Mouse (Mus musculus) forebrain, embryonic 11.5 days (tissue): Measurements from ENCODE around the gene Ddb2. TPM values are rescaled to one million over a fixed set of nuclear protein-coding genes. Genes with fewer than 3 reads are reported as not detected.
A peak's percentile ranks its signal among the peaks of the same experiment; 100 is the strongest.

ENCODE experiments used
- ATAC-seq: fragments of 200-750 bp; cut with Nextera tagmentation; replicated peaks from 2 replicates; pipeline ENCODE4 v1.8.0; 2017; ENCODE audit warnings: moderate TSS enrichment; ENCODE audit not compliant: low FRiP score
- DNase-seq: peaks from one replicate; pipeline ENCODE4 v3.0.0-alpha.2; 2017; ENCODE audit warnings: low spot score
- H3K27ac ChIP-seq: fragments of 300-500 bp; sonication (generic); 2 replicates; pipeline ENCODE4 v1.5.1; 2014; ENCODE audit warnings: low read depth, low read length
- H3K27me3 ChIP-seq: fragments of 300-500 bp; sonication (generic); 2 replicates; pipeline ENCODE4 v1.6.1; 2014; ENCODE audit warnings: mild to moderate bottlenecking, low read length, mixed read lengths; ENCODE audit not compliant: control insufficient read depth, insufficient read depth
- H3K36me3 ChIP-seq: fragments of 300-500 bp; sonication (generic); 2 replicates; pipeline ENCODE4 v1.6.1; 2014; ENCODE audit warnings: mild to moderate bottlenecking, low read length, moderate library complexity, mixed read lengths; ENCODE audit not compliant: control insufficient read depth, insufficient read depth
- H3K4me1 ChIP-seq: fragments of 300-500 bp; sonication (generic); replicated peaks from 2 replicates; pipeline ENCODE4 v1.6.1; 2014; ENCODE audit warnings: low read length, mixed read lengths; ENCODE audit not compliant: control insufficient read depth, insufficient read depth
- H3K4me2 ChIP-seq: fragments of 300-500 bp; sonication (generic); 2 replicates; pipeline ENCODE4 v1.6.1; 2014; ENCODE audit warnings: low read depth, mild to moderate bottlenecking, low read length, moderate library complexity, mixed read lengths; ENCODE audit not compliant: severe bottlenecking
- H3K4me3 ChIP-seq: fragments of 300-500 bp; sonication (generic); 2 replicates; pipeline ENCODE4 v1.5.1; 2014; ENCODE audit warnings: low read depth, low read length
- H3K9ac ChIP-seq: fragments of 300-500 bp; sonication (generic); 2 replicates; pipeline ENCODE4 v1.6.1; 2014; ENCODE audit warnings: low read length
- H3K9me3 ChIP-seq: fragments of 300-500 bp; sonication (generic); 2 replicates; pipeline ENCODE4 v1.6.1; 2016; ENCODE audit warnings: low read length, mixed read lengths; ENCODE audit not compliant: control insufficient read depth
- WGBS: fragments of 180-500 bp; shearing (Covaris S2); extraction: QIAGEN DNeasy Blood & Tissue Kit; methylation state at CpG from one replicate; pipeline ENCODE4 v1.1.7; 2014; 5-methylcytosine and 5-hydroxymethylcytosine counted together
- polyA plus RNA-seq: library from polyadenylated mRNA; unstranded; fragments of >200 nt; fragmentation: Nextera tagmentation; extraction: Ambion mirVana; gene quantifications from 2 replicates; pipeline ENCODE4 v1.2.1, GENCODE M21; 2014

Ddb2 gene
- polyA plus RNA-seq, 1 experiment from 2014 or later, result 9.9 TPM

GRCm38 (mm10) chr2:91269687-91270133 lies 32.9 kb upstream of the Ddb2 start:
- Histone ChIP-seq H3K36me3 (peaks cover 5% of the 10 kb centered on the region; the same call in 1 of the 2 replicates), H3K4me2 (no peak overlapping the region), H3K9ac (no peak overlapping the region), H3K9me3 (no peaks in the 10 kb centered on the region), H3K27me3 (no peaks in the 10 kb centered on the region), H3K4me3 (no peak overlapping the region), H3K27ac (no peak overlapping the region), H3K4me1 (peaks cover 2% of the 10 kb centered on the region; the same call in 1 of the 2 replicates)
- DNase-seq (no peak), ATAC-seq (no peak)
- 96% methylated on average over 8 of the region's 8 CpGs for WGBS

GRCm38 (mm10) chr2:91268706-91269105 lies 31.9 kb upstream of the Ddb2 start:
- peaks cover 5% of the 10 kb centered on the region; the same call in 1 of the 2 replicates for H3K36me3 ChIP-seq
- DNase-seq, result no peak

GRCm38 (mm10) chr2:91268042-91268441 lies 31.3 kb upstream of the Ddb2 start:
- 89% methylated on average over 3 of the region's 3 CpGs for WGBS
- no peak for ATAC-seq

More at GRCm38 (mm10) chr2:91268706-91269105, 31.9 kb upstream of the Ddb2 start:
- no peak overlapping the region for H3K4me2 ChIP-seq
- no peak for ATAC-seq
- H3K9ac ChIP-seq, result no peak overlapping the region
- no peak overlapping the region for H3K4me3 ChIP-seq
- H3K4me1 ChIP-seq, result peaks cover 9% of the 10 kb centered on the region
- no peaks in the 10 kb centered on the region for H3K27me3 ChIP-seq
- no peaks in the 10 kb centered on the region for H3K9me3 ChIP-seq
- no peak overlapping the region for H3K27ac ChIP-seq
- WGBS, result 80% methylated on average over 2 of the region's 2 CpGs

DNA sequence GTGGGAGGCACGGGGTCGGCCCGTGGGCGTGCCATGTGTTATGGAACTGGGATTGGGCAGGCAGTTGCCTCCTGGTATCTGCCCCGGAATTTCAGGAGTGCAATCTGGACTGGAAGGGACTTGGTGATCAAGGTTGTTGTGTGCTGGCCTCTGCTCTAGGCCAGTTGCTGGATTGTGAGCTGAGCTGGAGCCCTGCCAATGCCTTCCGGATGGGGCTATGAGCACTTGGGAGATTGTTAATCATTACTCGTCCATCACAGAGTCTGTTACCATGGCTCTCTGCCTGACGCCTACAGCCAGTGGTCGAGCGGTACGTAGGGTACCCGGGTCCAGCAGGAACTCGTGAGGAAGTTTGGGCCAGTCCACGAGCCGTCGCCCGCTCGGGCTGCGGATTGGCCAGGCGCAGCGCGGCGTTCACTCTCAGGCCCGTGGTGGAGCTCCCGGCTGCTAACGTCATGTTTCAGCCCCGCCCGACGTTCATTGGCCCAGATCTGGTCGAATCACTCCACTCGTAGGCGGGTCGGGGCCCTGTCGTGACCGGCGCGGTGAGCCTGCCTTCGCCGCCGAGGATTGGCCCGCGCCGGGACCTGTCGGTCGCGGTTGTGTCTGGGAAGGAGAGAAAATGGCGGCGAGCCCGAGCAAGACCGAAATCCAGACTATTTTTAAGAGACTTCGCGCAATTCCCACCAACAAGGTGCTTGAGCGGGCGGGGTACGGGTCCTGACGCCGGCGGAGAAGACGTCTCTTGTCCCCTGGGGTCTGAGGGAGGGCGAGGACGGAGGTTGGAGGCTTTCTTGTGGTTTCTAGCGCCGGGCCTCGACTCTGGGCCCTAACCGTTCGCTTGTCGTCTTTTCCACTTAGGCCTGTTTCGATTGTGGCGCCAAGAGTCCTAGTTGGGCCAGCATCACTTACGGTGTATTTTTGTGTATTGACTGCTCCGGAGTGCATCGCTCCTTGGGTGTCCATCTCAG lies 28.2 kb upstream of the Ddb2 start, which contains the start of gene Arfgap2:
Arfgap2 (plus strand) TSS at position 264 of the 971 bp plus-strand sequence.
- peak; percentile 99 for DNase-seq
- Histone ChIP-seq H3K9ac (peak within 1 kb of the TSS; percentile 89), H3K9me3 (no peaks in the 10 kb centered on the region), H3K27me3 (no peaks in the 10 kb centered on the region), H3K4me3 (peak within 1 kb of the TSS; percentile 83), H3K4me2 (peak within 1 kb of the TSS; percentile 71), H3K4me1 (peaks cover 9% of the 10 kb centered on the region), H3K27ac (peak within 1 kb of the TSS; percentile 87), H3K36me3 (peaks cover 7% of the 10 kb centered on the region; the same call in 1 of the 2 replicates)
- WGBS, result 2% methylated on average over 72 of the region's 72 CpGs
- ATAC-seq, result peak; percentile 99

More at GRCm38 (mm10) chr2:91268042-91268441, 31.3 kb upstream of the Ddb2 start:
- Histone ChIP-seq H3K9ac (no peak overlapping the region), H3K27me3 (no peaks in the 10 kb centered on the region), H3K9me3 (no peaks in the 10 kb centered on the region), H3K4me3 (no peak overlapping the region), H3K4me1 (peaks cover 9% of the 10 kb centered on the region), H3K4me2 (no peak overlapping the region), H3K36me3 (peaks cover 7% of the 10 kb centered on the region; the same call in 1 of the 2 replicates), H3K27ac (no peak overlapping the region)
- DNase-seq, result no peak

- Histone ChIP-seq H3K4me2 (peak overlapping the region; percentile 69), H3K27me3 (no peaks in the 10 kb centered on the region), H3K4me3 (peak overlapping the region; percentile 83), H3K36me3 (peaks cover 7% of the 10 kb centered on the region; the same call in 1 of the 2 replicates), H3K27ac (0 out of 2 replicates have a peak overlapping the region, but pooled peaks have one; percentile 71), H3K9me3 (no peaks in the 10 kb centered on the region), H3K9ac (peak overlapping the region; percentile 63), H3K4me1 (peaks cover 9% of the 10 kb centered on the region)
- DNase-seq, result peak; percentile 50
- no peak for ATAC-seq
- 87% methylated on average over 17 of the region's 17 CpGs for WGBS
These were observed 27.2 kb upstream of the Ddb2 start for GRCm38 (mm10) chr2:91263692-91264660.

- Histone ChIP-seq H3K27me3 (peaks cover 7% of the 10 kb centered on the region), H3K4me2 (no peak overlapping the region), H3K36me3 (peaks cover 2% of the 10 kb centered on the region; the same call in 1 of the 2 replicates), H3K27ac (no peak overlapping the region), H3K4me1 (peaks cover 18% of the 10 kb centered on the region), H3K9ac (no peak overlapping the region), H3K9me3 (no peaks in the 10 kb centered on the region), H3K4me3 (no peak overlapping the region)
- DNase-seq, result no peak
- 90% methylated on average over 1 of the region's 1 CpGs for WGBS
- ATAC-seq, result no peak
These were observed 22.7 kb upstream of the Ddb2 start for GRCm38 (mm10) chr2:91259493-91259892.

DNA sequence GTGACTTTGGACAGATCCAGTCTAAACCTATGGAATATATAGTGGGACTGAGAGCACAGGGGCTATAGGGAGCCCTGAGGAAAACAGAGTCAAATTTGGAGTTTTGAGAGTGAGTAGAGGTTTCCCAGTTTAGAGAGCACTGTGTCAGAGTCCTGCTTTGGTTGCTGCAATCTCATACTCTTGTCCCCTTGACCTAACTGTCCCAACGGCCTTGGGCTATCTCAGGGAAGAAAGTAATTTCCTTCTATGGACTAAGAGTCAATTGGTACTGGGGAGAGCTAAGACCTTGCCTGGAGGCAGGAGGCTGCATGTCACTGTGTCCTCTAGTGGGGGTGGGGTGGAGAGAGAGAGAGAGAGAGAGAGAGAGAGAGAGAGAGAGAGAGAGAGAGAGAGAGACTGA lies 22.0 kb upstream of the Ddb2 start:
- ATAC-seq (no peak), DNase-seq (no peak)
- Histone ChIP-seq H3K9me3 (no peaks in the 10 kb centered on the region), H3K36me3 (peaks cover 2% of the 10 kb centered on the region; the same call in 1 of the 2 replicates), H3K27ac (no peak overlapping the region), H3K9ac (no peak overlapping the region), H3K4me3 (no peak overlapping the region), H3K27me3 (peaks cover 7% of the 10 kb centered on the region), H3K4me1 (peaks cover 14% of the 10 kb centered on the region), H3K4me2 (no peak overlapping the region)
- whole genome bisulfite sequencing, result 43% methylated on average over 1 of the region's 1 CpGs

DNA sequence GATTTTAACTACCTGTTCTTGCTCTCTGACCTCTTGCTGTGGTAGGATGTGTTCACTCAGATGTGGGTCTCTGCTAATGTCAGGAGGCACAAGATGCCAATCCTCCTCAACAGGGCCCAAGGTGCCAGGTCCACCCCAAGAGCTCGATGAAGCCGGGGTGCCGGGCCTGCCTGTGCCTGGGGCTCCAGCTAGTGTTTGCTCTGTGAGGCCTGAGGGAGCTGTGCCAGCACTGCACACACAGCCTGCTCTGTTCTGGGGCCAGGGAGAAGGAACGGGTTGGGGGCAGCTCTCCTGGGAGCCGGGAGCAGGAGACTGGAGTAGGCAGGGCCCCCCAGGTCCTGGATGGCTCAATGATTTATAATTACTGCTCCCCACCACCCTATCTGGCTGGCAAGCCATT lies 21.3 kb upstream of the Ddb2 start:
- peak overlapping the region; percentile 97 for H3K4me2 ChIP-seq
- H3K27me3 ChIP-seq, result peaks cover 7% of the 10 kb centered on the region
- peaks cover 14% of the 10 kb centered on the region for H3K4me1 ChIP-seq
- H3K36me3 ChIP-seq, result no peaks in the 10 kb centered on the region
- no peak overlapping the region for H3K27ac ChIP-seq
- DNase-seq, result peak; percentile 62
- 79% methylated on average over 5 of the region's 5 CpGs for WGBS
- no peak for ATAC-seq
- H3K9me3 ChIP-seq, result no peaks in the 10 kb centered on the region
- peak overlapping the region; percentile 55 for H3K4me3 ChIP-seq
- 0 out of 2 replicates have a peak overlapping the region, but pooled peaks have one; percentile 75 for H3K9ac ChIP-seq
